Mouse (Mus musculus): ENCODE results near the gene Kiz.

The Kiz gene

DNA sequence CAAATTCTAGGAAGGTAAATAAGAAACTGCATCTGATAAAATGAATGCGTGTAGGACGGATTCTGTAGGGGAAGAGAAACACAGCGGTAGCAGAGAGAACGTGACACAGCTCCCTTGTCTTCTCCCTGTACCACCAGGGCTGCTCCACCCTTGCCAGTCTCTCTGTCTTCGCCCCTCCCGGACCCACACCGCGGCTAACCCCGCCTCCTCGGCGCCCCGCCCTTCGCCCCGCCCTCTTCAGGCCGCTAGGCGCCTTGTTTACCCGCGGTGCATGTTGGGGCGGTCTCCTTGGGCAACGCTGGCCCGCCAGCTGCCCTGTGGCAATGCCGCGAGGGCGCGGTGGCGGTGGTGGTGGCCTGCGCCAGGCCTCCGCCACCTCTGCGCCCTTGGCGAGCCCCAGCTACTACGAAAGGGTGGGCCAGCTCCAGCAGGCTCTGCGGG is at the start of gene Kiz:
Gene Kiz (plus strand): TSS at position 266 of the 441 bp plus-strand sequence.
- no peak for TF ChIP-seq GATA4 (IDR thresholded peaks at IDR 0.05; ENCODE audit: insufficient replicate concordance, low read length)

- TF ChIP-seq GATA4 (IDR thresholded peaks at IDR 0.05; ENCODE audit: insufficient replicate concordance, low read length) = no peak
These were observed 45.9 kb upstream of the Kiz start for GRCm38 (mm10) chr2:146809706-146810256.

DNA sequence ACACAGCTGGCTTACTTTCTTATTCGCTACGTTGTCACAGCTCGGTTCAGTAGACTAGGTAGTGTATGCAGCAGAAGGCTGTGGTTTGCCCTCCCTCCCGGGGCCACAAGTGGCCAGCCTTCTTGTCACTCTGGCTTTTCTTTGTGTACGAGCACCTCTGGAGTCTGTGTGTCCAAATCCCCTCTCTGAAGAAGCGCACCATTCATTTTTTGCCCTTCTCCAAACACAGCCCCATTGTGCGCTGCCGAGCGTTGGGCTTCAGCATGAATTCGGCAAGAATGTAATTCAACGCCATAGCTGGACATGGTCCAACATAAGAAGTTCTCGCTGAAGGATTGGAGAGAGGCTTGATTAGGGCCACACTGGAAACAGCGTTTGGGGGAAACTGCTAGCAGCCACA is 45.0 kb upstream of the Kiz start:
- TF ChIP-seq GATA4 (IDR thresholded peaks at IDR 0.05; ENCODE audit: insufficient replicate concordance, low read length) = no peak

DNA sequence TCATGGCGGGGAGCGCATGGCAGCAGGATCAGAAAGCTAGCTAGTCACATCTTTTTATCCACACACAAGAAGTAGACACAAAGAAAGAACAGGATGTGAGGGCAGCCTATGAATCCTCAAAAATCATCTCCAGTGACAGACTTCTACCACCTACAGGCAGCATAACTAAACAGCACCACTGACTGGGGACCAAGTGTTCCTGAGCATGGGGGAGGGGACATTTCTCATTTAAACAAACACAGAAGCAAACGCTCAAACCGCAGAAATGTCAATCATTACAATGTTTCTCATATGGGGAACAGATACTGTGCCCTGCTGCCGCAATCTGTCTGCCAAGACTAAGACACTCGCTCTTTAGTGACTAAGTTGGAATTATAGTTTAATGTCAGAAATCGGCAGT is 40.7 kb upstream of the Kiz start:
- no peak for TF ChIP-seq GATA4 (IDR thresholded peaks at IDR 0.05; ENCODE audit: insufficient replicate concordance, low read length)

DNA sequence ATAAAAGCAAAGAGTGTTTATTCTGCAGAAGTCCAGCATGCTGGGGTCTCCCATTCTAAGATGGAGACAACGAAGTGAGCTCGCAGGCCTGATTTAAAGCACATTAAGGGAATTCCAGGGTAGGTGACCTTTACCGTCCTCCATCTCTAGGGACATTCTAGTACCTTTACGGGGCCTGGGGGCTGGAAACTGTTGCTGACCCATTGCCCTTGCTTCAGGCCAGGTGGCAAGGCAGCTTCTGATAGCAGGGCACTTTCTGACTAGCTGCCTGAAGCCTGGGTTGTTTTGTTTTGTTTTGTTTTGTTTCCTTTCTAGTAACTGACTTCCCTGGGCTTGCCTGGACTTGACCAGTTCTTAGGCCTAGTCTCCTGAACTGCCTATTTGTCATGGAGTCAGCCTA is 36.6 kb upstream of the Kiz start:
- TF ChIP-seq GATA4 (IDR thresholded peaks at IDR 0.05; ENCODE audit: insufficient replicate concordance, low read length) = no peak

DNA sequence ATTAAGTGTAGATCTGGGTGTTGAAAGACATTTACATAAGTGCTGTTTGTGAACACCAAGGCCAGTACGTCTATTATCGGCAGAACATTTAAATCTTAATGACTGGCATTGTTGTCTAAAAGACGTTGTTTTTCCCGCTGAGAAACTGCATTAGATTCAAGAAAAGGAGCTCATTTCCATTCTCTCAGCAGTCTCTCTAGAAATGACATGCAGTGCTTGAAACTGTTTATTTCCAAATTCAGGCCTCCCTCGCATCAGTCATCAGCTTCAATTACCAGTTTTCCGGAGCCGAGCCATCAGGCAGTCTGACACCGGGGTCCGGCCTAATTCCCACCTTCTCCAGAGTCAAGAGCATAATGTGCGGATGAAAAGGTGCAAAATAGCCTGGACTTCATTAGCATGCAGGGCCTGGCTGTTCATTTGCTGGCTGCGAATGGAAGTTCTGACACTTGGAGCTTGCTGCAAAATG is 32.1 kb upstream of the Kiz start:
- TF ChIP-seq GATA4 (IDR thresholded peaks at IDR 0.05; ENCODE audit: insufficient replicate concordance, low read length) = no peak

DNA sequence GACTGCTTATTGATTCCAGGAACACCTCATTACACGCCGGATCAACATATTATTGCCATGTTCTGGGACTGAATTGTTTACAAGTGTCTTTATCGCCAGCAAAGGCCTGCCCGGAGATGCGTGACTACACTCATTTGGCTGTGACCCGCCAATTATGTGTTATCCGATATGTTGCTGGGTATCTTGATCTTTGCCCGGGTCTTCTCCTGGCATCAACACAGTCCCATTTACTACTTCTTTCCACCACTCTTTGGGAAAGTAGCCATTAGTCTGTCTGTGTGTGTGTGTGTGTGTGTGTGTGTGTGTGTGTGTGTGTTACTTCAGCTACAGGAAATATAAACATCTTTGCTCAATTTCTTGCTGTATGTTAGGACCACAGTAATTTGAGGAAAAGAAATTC is 31.6 kb upstream of the Kiz start:
- no peak for TF ChIP-seq GATA4 (IDR thresholded peaks at IDR 0.05; ENCODE audit: insufficient replicate concordance, low read length)

DNA sequence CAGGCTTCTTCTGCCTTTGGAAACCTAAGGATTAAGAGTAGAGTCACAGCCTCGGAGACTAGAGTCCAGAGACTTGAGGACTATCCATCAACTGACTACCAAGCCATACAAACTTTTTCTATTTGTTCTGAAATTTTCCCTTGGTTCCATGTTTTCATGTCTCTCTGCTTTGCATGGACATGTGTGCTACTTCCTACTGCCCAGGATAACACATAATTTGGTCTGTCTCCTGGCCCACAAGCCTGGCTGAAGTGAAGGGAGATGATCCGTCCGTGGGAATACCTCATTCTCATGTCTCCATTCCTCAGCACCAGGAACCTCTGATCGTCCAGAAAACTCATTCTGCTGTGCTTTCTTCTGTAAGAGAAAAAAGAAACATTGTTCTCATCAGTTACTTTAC is 27.7 kb upstream of the Kiz start:
- no peak for TF ChIP-seq GATA4 (IDR thresholded peaks at IDR 0.05; ENCODE audit: insufficient replicate concordance, low read length)

DNA sequence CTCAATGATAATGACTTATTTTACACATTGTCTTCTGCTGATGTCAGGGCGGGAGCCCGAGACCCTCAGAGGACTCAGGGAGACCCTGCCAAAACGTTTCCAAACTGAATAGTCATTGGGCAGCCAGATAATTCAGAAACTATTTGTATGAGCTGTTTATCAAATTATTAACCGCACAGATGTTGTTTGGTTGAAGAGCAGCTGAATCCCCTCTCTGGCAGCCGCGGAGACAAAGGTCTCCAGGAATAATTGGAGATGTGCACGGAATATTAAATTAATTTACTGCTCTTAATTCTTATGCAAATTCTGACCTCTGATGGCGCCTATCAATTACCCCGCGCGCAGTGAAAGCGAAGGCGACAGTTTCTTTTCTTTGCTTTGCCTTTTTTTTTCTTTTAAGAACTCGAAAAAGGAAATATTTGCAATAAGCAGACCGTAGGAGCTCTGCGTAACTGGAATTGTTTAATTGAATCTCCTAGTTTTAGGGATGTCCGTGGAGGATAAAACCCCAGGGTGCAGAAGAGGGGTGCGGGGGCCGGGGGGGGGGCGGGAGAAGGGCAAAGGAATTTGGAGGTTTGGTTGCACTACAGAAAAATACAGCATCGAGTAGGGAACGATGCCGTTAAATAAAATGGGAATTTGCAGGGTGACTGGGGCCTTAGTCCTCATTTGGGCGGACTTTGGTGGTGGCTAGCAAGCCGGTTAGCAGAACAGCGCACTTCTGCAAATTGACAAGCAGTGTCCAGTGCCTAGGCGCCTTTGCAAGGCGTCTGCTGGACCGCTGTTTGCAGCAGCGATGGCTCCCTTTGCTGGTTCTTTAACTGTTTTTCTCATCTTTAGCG is 22.2 kb upstream of the Kiz start:
- no peak for TF ChIP-seq GATA4 (IDR thresholded peaks at IDR 0.05; ENCODE audit: insufficient replicate concordance, low read length)

- TF ChIP-seq GATA4 (IDR thresholded peaks at IDR 0.05; ENCODE audit: insufficient replicate concordance, low read length) = no peak
These were observed 21.7 kb upstream of the Kiz start for GRCm38 (mm10) chr2:146834064-146834313.

DNA sequence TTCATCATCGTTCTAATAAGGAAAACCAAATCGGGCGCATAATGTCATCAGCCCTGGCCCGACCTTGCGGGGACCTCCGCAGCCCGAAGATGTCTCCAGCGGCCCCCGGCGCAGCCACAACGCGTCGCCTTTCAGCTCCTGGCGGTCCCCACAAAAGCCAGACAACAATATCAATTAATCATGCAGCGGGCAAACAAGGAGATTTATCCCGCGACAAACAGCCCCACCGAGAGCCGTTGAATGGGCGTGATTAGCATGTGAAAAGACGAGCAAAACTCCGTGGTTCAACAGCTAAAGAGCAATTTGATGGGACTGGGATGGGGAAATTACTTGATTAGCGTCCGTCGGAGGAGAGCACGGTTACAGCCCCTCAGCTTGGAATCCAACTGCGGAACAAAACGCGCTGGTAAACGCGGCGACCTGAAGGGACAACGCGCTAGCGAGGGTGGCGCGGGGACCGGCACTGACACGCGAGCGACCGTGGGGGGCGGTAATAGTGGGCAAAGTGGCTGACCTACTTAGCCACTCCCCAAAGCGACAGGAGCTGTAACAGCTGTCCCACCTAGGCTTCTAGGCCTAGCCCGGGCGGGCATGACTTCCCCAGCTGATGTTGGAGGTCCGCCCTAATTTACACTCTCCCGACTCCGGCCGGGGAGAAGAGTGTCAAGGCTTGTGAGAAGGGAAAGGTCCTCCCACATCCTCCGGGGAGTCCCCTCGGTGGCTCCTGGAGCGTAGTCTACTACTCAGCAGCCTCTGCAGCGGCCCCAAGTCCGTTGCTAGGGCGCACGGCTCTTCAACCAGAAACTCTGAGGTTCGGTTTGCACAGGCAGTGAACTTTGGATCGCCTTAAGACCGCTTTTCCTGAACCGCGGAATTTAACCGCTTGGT is 21.1 kb upstream of the Kiz start:
- no peak for TF ChIP-seq GATA4 (IDR thresholded peaks at IDR 0.05; ENCODE audit: insufficient replicate concordance, low read length)

GRCm38 (mm10) chr2:146835241-146835990 is 20.2 kb upstream of the Kiz start:
- TF ChIP-seq GATA4 (IDR thresholded peaks at IDR 0.05; ENCODE audit: insufficient replicate concordance, low read length) = no peak

DNA sequence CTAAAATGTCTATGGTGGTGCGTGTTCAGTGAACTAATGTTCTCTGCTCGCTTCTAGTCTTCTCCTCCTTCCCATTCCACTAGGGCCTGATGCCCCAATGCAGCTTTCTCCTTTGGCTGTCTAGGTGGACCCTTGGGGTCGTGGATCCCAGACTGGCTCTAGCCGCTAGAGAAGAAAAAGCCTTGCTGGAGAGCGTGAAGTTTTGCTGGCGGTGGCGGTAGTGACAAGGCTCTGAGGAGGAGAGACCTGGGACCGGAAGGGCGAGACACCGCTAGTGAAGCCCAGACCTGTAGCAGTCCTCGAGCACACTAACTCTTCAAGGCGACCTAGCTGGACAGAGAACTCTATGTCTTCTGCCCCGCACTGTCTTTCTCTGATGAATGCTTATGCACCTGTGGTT is 19.4 kb upstream of the Kiz start:
- no peak for TF ChIP-seq GATA4 (IDR thresholded peaks at IDR 0.05; ENCODE audit: insufficient replicate concordance, low read length)

DNA sequence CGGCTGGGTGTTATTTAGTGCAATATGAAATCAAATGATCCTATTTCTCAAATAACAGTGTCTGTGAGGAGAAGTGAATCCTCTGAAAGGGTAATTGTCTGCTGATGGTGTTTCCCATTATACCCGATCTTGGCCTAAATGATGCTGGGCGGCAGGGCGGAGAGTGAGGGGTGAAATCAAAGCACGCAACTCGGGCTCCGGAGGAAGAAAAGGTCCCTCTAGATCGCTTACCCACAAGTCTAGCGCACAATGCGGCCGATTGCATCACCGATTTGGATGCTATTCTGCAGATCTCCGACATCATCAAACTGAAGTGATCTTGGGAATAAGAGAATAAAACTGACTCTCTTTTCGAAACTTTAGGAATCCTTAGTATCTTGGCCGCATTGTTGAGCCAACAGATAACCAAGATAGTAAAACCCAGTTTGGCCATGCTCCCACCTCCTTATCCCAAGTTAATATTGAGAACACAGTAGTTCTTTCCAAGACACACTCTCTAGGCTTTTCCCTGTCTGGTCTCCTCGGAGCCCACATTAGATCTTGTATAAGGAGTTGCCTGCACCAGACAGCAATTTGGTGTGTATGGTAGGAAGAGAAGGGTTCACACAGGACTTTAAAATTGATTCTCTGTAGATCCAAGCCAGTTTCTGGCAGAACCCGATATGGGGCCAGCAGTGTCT is 18.7 kb upstream of the Kiz start:
- TF ChIP-seq GATA4 (IDR thresholded peaks at IDR 0.05; ENCODE audit: insufficient replicate concordance, low read length) = no peak

GRCm38 (mm10) chr2:146837653-146838052 is 18.0 kb upstream of the Kiz start:
- TF ChIP-seq GATA4 (IDR thresholded peaks at IDR 0.05; ENCODE audit: insufficient replicate concordance, low read length) = no peak

Measured in liver, adult (tissue).